Mouse (Mus musculus): ENCODE data around the gene Golph3l.
"Not testable (repeated sequence)": the region's sequence is repeated elsewhere in the genome, so short reads cannot be mapped to it uniquely, and the experiment has no call there.

The Golph3l gene

GRCm38 (mm10) chr3:95588604-95589086, at the start of gene Golph3l:
Gene Golph3l, plus strand, starts transcription at chr3:95588934.
- in situ Hi-C loops (cut with MboI; ENCODE audit: low pct_unique_long_range_greater_than_20kb in 1 of 2, low sequenced_read_pairs in 2 of 2, unreplicated experiment in 1 of 2), result no loop called here

- in situ Hi-C loops (cut with MboI; ENCODE audit: low pct_unique_long_range_greater_than_20kb in 1 of 2, low sequenced_read_pairs in 2 of 2, unreplicated experiment in 1 of 2), result no loop called here
Measured at GRCm38 (mm10) chr3:95538936-95539335, 49.8 kb upstream of the Golph3l start.

GRCm38 (mm10) chr3:95539837-95540236, 48.9 kb upstream of the Golph3l start:
- in situ Hi-C loops (cut with MboI; ENCODE audit: low pct_unique_long_range_greater_than_20kb in 1 of 2, low sequenced_read_pairs in 2 of 2, unreplicated experiment in 1 of 2), result no loop called here

GRCm38 (mm10) chr3:95541186-95541585, 47.5 kb upstream of the Golph3l start:
- in situ Hi-C loops (cut with MboI; ENCODE audit: low pct_unique_long_range_greater_than_20kb in 1 of 2, low sequenced_read_pairs in 2 of 2, unreplicated experiment in 1 of 2), result not testable (repeated sequence)

GRCm38 (mm10) chr3:95542171-95542570, 46.6 kb upstream of the Golph3l start:
- in situ Hi-C loops (cut with MboI; ENCODE audit: low pct_unique_long_range_greater_than_20kb in 1 of 2, low sequenced_read_pairs in 2 of 2, unreplicated experiment in 1 of 2), result no loop called here

- in situ Hi-C loops (cut with MboI; ENCODE audit: low pct_unique_long_range_greater_than_20kb in 1 of 2, low sequenced_read_pairs in 2 of 2, unreplicated experiment in 1 of 2), result no loop called here
Measured at GRCm38 (mm10) chr3:95542981-95543380, 45.8 kb upstream of the Golph3l start.

GRCm38 (mm10) chr3:95550176-95550575, 38.6 kb upstream of the Golph3l start:
- in situ Hi-C loops (cut with MboI; ENCODE audit: low pct_unique_long_range_greater_than_20kb in 1 of 2, low sequenced_read_pairs in 2 of 2, unreplicated experiment in 1 of 2), result no loop called here

GRCm38 (mm10) chr3:95553986-95554385, 34.7 kb upstream of the Golph3l start:
- in situ Hi-C loops (cut with MboI; ENCODE audit: low pct_unique_long_range_greater_than_20kb in 1 of 2, low sequenced_read_pairs in 2 of 2, unreplicated experiment in 1 of 2), result no loop called here

GRCm38 (mm10) chr3:95559437-95559836, 29.3 kb upstream of the Golph3l start, which contains the start of gene Hormad1:
Gene Hormad1, plus strand, starts transcription at chr3:95559677.
- in situ Hi-C loops (cut with MboI; ENCODE audit: low pct_unique_long_range_greater_than_20kb in 1 of 2, low sequenced_read_pairs in 2 of 2, unreplicated experiment in 1 of 2), result no loop called here

GRCm38 (mm10) chr3:95560738-95561137, 28.0 kb upstream of the Golph3l start:
- in situ Hi-C loops (cut with MboI; ENCODE audit: low pct_unique_long_range_greater_than_20kb in 1 of 2, low sequenced_read_pairs in 2 of 2, unreplicated experiment in 1 of 2), result no loop called here

GRCm38 (mm10) chr3:95561826-95562225, 26.9 kb upstream of the Golph3l start:
- in situ Hi-C loops (cut with MboI; ENCODE audit: low pct_unique_long_range_greater_than_20kb in 1 of 2, low sequenced_read_pairs in 2 of 2, unreplicated experiment in 1 of 2), result no loop called here

- in situ Hi-C loops (cut with MboI; ENCODE audit: low pct_unique_long_range_greater_than_20kb in 1 of 2, low sequenced_read_pairs in 2 of 2, unreplicated experiment in 1 of 2), result no loop called here
Measured at GRCm38 (mm10) chr3:95569585-95569984, 19.1 kb upstream of the Golph3l start.

- in situ Hi-C loops (cut with MboI; ENCODE audit: low pct_unique_long_range_greater_than_20kb in 1 of 2, low sequenced_read_pairs in 2 of 2, unreplicated experiment in 1 of 2), result no loop called here
Measured at GRCm38 (mm10) chr3:95587754-95588603, 755 bp upstream of the Golph3l start.

- in situ Hi-C loops (cut with MboI; ENCODE audit: low pct_unique_long_range_greater_than_20kb in 1 of 2, low sequenced_read_pairs in 2 of 2, unreplicated experiment in 1 of 2), result no loop called here
Measured at GRCm38 (mm10) chr3:95598734-95599133, 10.0 kb downstream of the Golph3l start.

GRCm38 (mm10) chr3:95601287-95601686, 12.6 kb downstream of the Golph3l start:
- in situ Hi-C loops (cut with MboI; ENCODE audit: low pct_unique_long_range_greater_than_20kb in 1 of 2, low sequenced_read_pairs in 2 of 2, unreplicated experiment in 1 of 2), result no loop called here

GRCm38 (mm10) chr3:95606096-95606495, 17.4 kb downstream of the Golph3l start:
- in situ Hi-C loops (cut with MboI; ENCODE audit: low pct_unique_long_range_greater_than_20kb in 1 of 2, low sequenced_read_pairs in 2 of 2, unreplicated experiment in 1 of 2), result loop anchor here in 1 of 2 experiments (5.0 kb wide), 1 partner anchor 34 kb away; no protein-coding TSS in a partner anchor

- in situ Hi-C loops (cut with MboI; ENCODE audit: low pct_unique_long_range_greater_than_20kb in 1 of 2, low sequenced_read_pairs in 2 of 2, unreplicated experiment in 1 of 2), result loop anchor here in 1 of 2 experiments (5.0 kb wide), 1 partner anchor 37 kb away; no protein-coding TSS in a partner anchor
Measured at GRCm38 (mm10) chr3:95609195-95609594, 20.5 kb downstream of the Golph3l start.

GRCm38 (mm10) chr3:95613996-95614395, 25.3 kb downstream of the Golph3l start:
- in situ Hi-C loops (cut with MboI; ENCODE audit: low pct_unique_long_range_greater_than_20kb in 1 of 2, low sequenced_read_pairs in 2 of 2, unreplicated experiment in 1 of 2), result no loop called here

GRCm38 (mm10) chr3:95618511-95618910, 29.8 kb downstream of the Golph3l start:
- in situ Hi-C loops (cut with MboI; ENCODE audit: low pct_unique_long_range_greater_than_20kb in 1 of 2, low sequenced_read_pairs in 2 of 2, unreplicated experiment in 1 of 2), result no loop called here

GRCm38 (mm10) chr3:95621241-95621640, 32.5 kb downstream of the Golph3l start:
- in situ Hi-C loops (cut with MboI; ENCODE audit: low pct_unique_long_range_greater_than_20kb in 1 of 2, low sequenced_read_pairs in 2 of 2, unreplicated experiment in 1 of 2), result no loop called here

All from mouse embryonic stem cell (cell line).